Mouse (Mus musculus) small intestine, adult 2 months (tissue): ENCODE results near the gene Rcor2. TPM values are rescaled to one million over a fixed set of nuclear protein-coding genes. Genes with fewer than 3 reads are reported as not detected.

ENCODE experiments used
- H3K27ac ChIP-seq: fragments of 200-500 bp; 2 replicates; pipeline ENCODE4 v1.5.1; 2012; ENCODE audit warnings: low read depth, low read length, control low read depth, inconsistent platforms; ENCODE audit not compliant: insufficient read depth
- H3K27me3 ChIP-seq: fragments of 200-500 bp; 2 replicates; pipeline ENCODE4 v1.6.1; 2012; ENCODE audit warnings: mild to moderate bottlenecking, moderate library complexity, low read length, inconsistent platforms; ENCODE audit not compliant: control insufficient read depth, insufficient read depth
- H3K36me3 ChIP-seq: fragments of 200-500 bp; 2 replicates; pipeline ENCODE4 v1.6.1; 2012; ENCODE audit warnings: mild to moderate bottlenecking, low read length, control low read depth, inconsistent platforms; ENCODE audit not compliant: control insufficient read depth, insufficient read depth
- H3K4me1 ChIP-seq: fragments of 200-500 bp; 2 replicates; pipeline ENCODE4 v1.6.1; 2012; ENCODE audit warnings: low read length, inconsistent platforms, mixed read lengths; ENCODE audit not compliant: control insufficient read depth, insufficient read depth, insufficient read length
- H3K4me3 ChIP-seq: fragments of 200-500 bp; 2 replicates; pipeline ENCODE4 v1.5.1; 2012; ENCODE audit warnings: low read depth, mild to moderate bottlenecking, control low read depth, inconsistent platforms, low read length, moderate library complexity
- CTCF ChIP-seq: fragments of 200-500 bp; IDR thresholded peaks from 2 replicates; pipeline ENCODE4 v1.5.1; 2012; ENCODE audit warnings: low read depth, mild to moderate bottlenecking, control low read depth, inconsistent platforms, low read length, moderate library complexity, mixed read lengths; ENCODE audit not compliant: insufficient replicate concordance, insufficient read length; ENCODE audit errors: extremely low read depth
- POLR2A ChIP-seq: fragments of 200-500 bp; IDR thresholded peaks from 2 replicates; pipeline ENCODE4 v1.6.1; 2012; ENCODE audit warnings: low read depth, mild to moderate bottlenecking, control low read depth, inconsistent platforms, low read length, moderate library complexity
- WGBS: fragments of 180-500 bp; shearing (Covaris S2); methylation state at CpG from one replicate; pipeline ENCODE4 v1.1.7; 2018; 5-methylcytosine and 5-hydroxymethylcytosine counted together
- polyA plus RNA-seq: library from polyadenylated mRNA; depleted of rRNA; stranded (reverse); fragments of >200 nt; gene quantifications from 2 replicates; pipeline ENCODE4 v1.2.3, GENCODE M21; 2012

The Rcor2 gene
- polyA plus RNA-seq, 1 experiment, result 1.8 TPM

- no peak overlapping the region for H3K4me3 ChIP-seq
- H3K36me3 ChIP-seq, result no peaks in the 10 kb centered on the region
- H3K27me3 ChIP-seq, result no peaks in the 10 kb centered on the region
- H3K27ac ChIP-seq, result no peak overlapping the region
- TF ChIP-seq POLR2A, result no peak
- TF ChIP-seq CTCF, result no peak
- peaks cover 40% of the 10 kb centered on the region for H3K4me1 ChIP-seq
- 55% methylated on average over 6 of the region's 6 CpGs for WGBS
Observed at GRCm38 (mm10) chr19:7264766-7265331, 2.3 kb upstream of the Rcor2 start.

GRCm38 (mm10) chr19:7265478-7266191 is 1.5 kb upstream of the Rcor2 start:
- Histone ChIP-seq H3K4me3 (no peak overlapping the region), H3K27ac (no peak overlapping the region), H3K27me3 (no peaks in the 10 kb centered on the region), H3K4me1 (peaks cover 40% of the 10 kb centered on the region), H3K36me3 (no peaks in the 10 kb centered on the region)
- WGBS, result 27% methylated on average over 14 of the region's 14 CpGs
- no peak for TF ChIP-seq POLR2A
- no peak for TF ChIP-seq CTCF

DNA sequence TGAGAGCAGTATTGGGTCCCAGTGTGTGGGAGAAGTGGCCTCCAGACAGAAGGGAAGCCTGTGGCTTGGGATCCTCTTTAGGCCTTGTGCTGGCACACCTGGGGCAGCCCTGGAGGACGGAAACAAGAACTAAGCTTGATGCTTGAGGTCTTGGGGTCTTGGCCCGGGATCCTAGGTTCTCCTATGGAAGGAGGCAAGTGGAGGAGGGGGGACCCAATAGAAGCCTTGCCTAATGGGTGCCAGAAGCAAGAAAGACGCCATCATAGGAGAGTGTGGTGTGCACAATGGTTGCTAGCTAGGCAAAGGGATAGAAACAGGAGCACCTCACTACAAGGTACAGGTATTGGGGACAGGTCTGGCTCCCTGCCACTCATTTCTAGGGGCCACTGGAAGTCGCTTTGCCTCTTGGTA is 699 bp upstream of the Rcor2 start:
- no peaks in the 10 kb centered on the region for H3K27me3 ChIP-seq
- no peak overlapping the region for H3K27ac ChIP-seq
- 63% methylated on average over 4 of the region's 4 CpGs for WGBS
- H3K4me1 ChIP-seq, result peaks cover 40% of the 10 kb centered on the region
- no peak overlapping the region for H3K4me3 ChIP-seq
- no peaks in the 10 kb centered on the region for H3K36me3 ChIP-seq
- TF ChIP-seq CTCF (no peak), POLR2A (no peak)

GRCm38 (mm10) chr19:7267781-7268721 is 926 bp downstream of the Rcor2 start:
- no peaks in the 10 kb centered on the region for H3K27me3 ChIP-seq
- peaks cover 40% of the 10 kb centered on the region for H3K4me1 ChIP-seq
- H3K36me3 ChIP-seq, result no peaks in the 10 kb centered on the region
- 1% methylated on average over 97 of the region's 97 CpGs for WGBS
- TF ChIP-seq POLR2A (peak; percentile 14; the same call in 1 of the 2 replicates), CTCF (no peak)
- peak overlapping the region; percentile 85 for H3K4me3 ChIP-seq
- H3K27ac ChIP-seq, result no peak overlapping the region

- 2% methylated on average over 30 of the region's 30 CpGs for WGBS
- no peaks in the 10 kb centered on the region for H3K36me3 ChIP-seq
- H3K4me3 ChIP-seq, result peak overlapping the region; percentile 85
- no peak overlapping the region for H3K27ac ChIP-seq
- TF ChIP-seq POLR2A (no peak), CTCF (peak; percentile 41; the same call in 1 of the 2 replicates)
- peaks cover 40% of the 10 kb centered on the region for H3K4me1 ChIP-seq
- H3K27me3 ChIP-seq, result no peaks in the 10 kb centered on the region
Observed at GRCm38 (mm10) chr19:7268722-7269090, 1.6 kb downstream of the Rcor2 start.

- WGBS, result 31% methylated on average over 11 of the region's 11 CpGs
- Histone ChIP-seq H3K27me3 (no peaks in the 10 kb centered on the region), H3K36me3 (no peaks in the 10 kb centered on the region), H3K4me1 (peaks cover 40% of the 10 kb centered on the region), H3K4me3 (peak overlapping the region; percentile 85), H3K27ac (no peak overlapping the region)
- TF ChIP-seq POLR2A (no peak), CTCF (no peak)
Observed at GRCm38 (mm10) chr19:7269290-7270044, 2.3 kb downstream of the Rcor2 start.
